Mouse (Mus musculus) cerebellum, adult 9-11 months (tissue): ENCODE measurements around the gene Sowaha.

ENCODE experiments used
- DNase-seq: peaks from one replicate; pipeline ENCODE4 v3.0.0; 2022

Sowaha gene

DNA sequence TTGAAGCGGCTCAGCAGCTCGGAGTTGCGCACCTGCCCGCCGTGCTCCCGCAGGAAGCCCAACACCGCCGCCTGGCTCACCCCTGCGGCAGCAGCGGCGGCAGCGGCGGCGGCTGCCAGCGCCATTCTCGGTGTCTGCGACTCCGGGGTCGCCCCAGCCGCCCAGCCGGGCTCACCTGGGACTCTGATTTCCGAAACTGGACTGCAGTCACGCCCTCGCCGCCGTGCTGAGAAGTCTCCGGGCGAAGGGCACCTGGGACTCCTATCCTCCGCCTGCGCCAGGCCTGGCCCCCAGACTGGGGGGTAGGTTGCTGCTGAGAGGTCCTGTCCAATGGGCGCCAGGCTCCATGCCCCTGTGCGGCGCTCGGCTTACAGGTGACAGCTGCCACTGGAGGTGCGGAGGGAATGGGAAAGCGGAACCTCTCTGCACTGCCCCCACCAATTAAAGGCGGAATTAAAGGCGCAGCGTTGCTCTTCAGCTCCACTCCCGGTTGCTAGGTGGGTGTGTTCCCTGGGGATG, at the start of gene Sowaha, which contains the start of gene Gm9945:
TSS of gene Sowaha (minus strand) at position 492 of the 519 bp plus-strand sequence.
TSS of gene Gm9945 (plus strand) at position 384 of the 519 bp plus-strand sequence.
- peak; percentile 90 for DNase-seq

DNA sequence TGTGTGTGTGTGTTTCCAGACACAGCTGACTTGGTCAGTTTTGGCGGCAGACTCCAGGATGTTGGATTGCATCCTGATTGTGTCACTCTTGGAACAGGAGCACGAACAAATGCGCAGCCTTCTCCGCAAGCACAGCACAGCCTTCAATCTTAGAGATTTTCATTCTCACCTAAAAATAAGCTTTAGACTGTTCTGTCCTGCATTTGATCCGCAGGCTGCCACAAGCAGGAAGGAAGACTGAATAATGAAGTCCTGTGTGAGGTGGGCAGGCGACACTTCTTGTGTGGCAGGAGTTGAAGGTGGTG, 49.1 kb upstream of the Sowaha start:
- DNase-seq: peak; percentile 91

DNA sequence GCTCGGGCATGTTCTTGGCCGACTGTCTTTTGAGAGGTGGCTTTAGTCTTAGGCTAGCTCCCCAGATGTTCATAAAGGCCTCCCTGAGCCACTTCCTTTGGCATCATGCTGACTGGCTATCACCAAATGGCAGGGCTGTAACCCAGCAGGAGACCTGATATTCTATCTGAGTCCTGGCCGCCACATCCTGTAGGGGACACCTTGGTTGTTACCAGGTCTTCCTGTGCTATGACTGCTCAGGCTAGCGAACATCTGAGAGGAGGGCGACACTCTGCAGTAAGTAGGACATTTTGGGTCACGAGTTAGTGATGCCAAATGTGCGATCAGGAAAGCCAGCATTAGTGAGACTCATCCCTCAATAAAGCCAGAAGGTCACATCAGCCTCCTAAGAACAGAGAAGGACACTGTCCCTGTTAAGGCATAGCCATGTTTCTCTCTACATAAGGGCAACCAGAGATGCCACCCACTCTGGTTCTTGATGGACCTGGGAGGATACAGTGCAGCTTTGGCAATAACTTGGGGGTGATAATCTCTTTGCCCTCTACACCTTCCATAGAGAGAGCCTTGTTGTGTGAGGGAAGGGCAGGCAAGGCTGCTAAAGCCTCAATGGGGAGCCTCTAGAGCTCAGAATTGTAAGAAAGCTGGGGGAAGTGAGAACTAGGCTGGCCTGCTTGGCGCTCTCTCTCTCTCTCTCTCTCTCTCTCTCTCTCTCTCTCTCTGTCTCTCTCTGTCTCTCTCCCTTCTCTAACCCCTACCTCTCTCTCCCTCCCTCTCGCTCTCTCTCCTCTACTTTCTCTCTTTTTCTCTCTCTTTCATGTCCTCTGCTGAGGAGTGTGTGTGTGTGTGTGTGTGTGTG, 48.6 kb upstream of the Sowaha start:
- DNase-seq: peak; percentile 72

DNA sequence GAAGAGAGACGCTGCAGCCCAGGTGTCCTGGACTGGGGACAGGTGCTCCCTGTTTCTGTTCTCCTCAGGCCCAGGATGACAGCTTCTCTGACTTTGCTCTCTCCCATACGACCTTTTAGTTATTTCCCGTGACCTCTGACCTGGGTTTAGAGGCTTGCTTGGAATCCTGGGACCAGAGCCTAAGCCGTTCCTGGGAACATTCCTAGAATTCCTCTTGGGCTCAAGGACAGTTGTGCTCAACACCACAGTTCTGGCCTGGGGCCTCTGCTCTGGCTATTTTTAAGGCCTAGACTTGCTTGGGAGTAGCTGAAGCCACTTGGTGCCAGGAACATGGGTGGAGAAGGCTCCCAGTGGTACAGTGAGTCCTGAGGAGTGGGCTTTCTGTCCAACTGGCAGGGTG, 45.4 kb upstream of the Sowaha start:
- DNase-seq: peak; percentile 61

DNA sequence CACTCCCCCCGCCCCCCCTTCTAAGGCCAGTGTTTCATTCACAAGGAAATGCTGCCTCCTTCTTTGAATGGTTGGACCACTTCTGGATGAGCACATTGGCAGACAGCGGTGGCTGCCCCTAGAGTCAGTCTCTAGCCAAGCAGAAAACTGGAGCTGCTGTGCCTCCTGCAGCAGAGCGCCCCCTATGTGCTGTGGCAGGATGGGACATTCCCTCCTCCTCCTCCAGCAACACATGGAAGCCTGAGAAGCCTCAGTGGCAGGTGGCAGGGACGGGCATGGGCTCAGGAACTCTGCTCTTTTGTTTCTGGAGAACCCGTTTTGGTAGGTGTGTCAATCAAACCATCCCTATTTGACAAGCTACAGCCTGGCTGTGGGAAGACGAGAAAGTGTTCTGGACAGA, 44.8 kb upstream of the Sowaha start:
- DNase-seq: peak; percentile 67

DNA sequence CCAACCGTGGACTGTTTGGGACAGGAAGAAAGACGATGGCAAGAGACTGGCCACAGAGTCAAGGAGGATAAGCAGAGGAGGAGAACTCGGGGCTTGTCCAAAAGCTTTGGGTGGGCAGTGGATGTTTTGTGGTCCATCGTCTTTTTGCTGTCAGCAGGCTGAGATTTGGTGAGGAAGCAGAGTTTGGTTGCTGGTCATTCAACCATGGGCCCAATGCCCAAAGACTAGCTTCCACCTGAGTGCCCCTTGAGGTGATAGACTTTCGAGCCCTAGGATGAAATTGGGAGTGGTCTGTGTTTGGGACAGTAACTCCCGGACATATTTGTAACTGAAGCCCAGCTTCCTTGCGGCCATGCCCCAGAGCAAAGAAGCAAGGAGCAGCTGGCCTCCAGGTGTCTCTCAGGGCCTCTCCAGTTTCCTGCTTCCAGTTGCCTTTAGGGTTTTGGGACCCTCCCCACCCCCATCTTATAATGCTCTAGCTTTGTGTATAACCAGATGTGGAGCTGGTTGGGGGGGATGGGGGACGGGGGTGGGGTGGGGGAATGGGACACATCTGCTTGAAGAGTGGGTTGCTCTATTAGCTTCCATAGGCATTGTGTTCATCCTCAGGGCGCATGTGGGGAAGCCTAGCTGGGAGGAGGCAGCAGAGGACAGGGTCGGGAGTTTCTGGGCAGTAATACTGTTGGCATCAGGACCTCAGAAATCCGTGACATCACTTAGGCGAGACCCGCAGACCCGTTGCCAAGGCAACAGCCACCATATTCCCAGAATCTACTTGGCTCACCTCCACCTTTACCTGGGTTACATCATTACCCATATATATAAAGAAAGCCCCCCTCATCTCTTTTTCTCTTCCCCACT, 43.7 kb upstream of the Sowaha start:
- peak; percentile 75 for DNase-seq

DNA sequence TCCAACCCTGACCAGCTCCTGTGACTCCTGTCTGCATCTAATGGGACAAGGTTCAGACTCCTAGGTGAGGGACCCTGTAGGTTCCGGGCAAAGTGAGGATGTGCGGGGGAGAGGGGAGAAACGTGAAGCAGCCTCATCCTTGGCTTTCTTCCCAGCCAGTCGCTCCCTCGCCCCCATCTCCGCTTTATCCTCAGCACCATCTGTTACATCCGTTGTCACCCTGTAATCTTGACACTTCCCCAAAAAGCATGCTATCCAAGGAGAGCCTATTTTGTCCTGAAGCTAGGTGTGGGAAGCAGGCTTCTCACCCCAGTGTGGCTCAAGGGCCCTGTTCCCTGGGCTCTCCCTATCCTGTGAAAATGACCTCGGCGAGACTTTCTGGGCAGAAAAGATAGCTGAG, 42.9 kb upstream of the Sowaha start:
- peak; percentile 94 for DNase-seq

DNA sequence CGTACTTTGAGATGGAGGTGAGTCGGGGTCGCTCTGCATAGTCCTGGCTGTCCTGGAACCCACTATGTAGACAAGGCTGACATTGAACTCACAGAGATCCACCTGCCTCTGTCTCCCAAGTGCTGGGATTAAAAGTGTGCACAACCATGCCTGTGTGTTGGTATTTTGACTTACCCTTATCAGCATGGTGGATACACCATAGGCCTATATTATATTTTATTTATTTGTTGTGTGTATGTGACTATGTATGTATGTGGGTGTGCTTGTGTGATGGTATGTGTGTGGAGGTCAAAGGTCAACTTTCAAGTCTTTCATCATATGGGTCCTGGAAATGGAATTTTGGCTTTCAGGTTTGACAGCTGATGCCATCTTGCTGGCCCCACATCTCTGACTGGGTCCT, 42.3 kb upstream of the Sowaha start:
- no peak for DNase-seq

DNA sequence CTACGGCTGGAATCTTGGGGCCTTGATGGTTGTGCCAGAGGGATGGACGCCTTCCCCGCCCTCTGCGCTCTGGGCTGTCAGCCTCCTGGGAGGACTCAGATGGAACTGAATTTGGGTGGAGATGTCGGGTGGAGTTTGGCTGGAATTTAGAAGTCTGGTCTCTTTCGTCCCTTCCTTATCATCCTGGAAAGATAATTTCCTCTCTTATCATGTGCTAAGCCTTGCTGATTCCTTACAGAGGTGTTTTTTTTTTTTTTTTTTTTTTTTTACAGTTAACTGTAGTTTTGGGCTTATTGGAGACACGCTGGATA, 41.7 kb upstream of the Sowaha start:
- no peak for DNase-seq

DNA sequence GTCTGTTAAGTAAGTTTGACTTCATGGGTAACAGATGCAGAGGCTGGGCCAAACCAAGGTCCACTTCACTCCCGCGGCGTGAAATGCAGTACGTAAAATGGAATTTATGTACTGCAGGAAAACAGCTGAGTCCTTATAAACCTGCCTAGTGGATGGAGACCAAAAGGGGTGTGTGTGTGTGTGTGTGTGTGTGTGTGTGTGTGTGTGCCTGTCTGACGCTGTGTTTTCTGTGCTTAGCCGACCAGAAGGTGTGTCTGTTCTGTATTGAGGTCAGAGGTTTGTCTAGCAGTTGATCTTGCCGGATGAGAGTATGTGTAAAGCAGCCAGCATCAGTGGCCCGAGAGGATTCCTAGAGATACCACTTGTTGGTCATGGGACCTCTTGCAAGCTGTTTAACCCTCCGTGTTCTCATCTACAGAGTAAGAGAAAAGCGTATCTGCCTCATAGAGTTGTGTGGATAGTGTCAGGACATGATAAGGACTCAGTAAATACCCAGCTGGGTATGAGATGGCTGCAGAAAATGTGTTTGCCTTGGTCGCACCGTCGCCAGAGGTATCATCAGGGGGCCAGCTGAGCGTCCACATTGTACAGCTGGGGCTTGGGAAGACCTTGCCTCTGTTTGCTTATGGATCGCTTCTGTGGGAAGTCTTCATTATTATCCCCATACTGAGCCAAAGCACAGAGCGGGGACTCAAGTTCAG, 41.2 kb upstream of the Sowaha start:
- DNase-seq: peak; percentile 73

DNA sequence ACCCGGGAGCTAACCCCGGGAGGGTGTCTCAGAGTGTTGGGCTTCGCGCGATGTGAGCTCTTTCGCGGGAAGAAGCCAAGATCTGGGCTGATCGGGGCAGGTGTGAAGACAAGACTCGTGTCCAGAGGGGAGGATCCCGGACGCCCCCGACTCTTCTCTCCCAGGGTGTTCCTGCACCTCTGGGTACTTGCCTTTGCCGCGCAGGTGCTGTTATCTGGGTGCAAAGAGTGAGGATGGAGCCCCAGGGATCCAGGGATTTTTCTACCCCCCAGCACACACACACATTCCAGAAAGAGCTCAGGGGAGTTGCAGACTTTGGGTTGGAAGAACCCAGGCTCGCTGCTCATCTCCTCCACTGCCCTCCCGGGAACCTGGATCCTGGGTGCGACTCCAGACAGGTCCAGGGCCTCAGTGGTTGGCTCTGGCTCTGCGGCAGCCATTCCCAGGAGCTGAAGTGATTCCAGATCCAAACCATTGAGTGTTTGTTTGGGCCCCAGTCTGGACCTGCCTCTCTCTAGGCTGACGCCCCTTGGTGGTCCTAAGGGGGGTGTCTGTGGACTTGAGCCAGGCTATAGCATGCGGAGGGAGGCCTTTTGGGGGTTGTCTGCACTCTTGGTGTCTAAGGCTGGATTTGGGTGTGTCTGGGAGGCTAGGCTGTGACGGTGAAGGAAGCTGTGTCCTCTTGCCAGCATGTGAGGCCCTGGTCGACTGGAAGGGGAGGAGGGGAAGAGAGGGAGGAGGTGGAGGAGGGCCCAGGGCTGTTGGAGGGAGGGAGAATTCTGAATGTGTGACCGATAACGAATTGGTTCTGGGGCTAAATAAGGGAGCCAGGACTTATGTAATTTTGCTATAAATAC, 40.3 kb upstream of the Sowaha start:
- DNase-seq: peak; percentile 90

DNA sequence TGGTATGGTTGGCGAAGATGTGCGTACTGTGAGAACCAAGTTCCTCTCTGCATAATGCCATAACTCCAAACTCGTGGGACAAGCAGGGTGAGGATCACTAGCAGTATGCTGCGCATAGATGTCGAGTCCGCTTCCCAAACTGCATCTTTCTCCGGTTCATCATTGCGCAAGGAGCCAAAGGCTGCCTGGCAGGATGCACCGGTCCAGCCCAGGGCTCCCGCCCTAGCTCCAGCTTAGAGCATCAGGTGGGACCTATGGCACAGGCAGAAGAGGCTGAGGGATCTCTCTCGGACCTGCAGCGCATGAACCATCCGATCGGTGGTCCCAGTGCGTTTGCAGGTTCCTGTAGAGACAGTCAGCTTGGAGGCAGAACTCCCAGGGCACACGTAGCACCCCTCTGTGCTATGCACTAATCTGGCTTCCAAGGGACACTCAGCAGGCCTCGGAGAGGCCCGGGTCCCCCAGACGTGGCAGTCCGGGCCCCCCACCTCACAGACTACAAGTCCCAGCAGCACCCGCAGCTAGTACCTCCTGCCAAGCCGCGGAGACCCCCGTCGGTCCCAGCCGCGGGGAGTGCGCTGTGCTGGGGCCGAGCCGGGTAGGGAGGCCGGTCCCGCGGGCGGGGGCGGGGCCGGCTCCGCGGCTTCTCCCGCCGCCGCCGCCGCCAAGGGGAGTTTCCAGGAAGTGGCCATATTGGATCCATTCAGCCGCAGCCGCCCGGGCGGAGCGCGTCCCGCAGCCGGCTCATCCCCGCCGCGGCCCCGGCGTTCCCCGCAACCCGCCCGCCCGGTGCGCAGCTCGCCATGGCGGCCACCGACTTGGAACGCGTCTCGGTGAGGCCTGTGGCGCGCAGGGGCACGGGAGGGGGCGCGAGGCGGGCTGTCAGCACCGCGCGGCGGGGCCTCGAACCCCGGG, 39.4 kb upstream of the Sowaha start, which contains the start of gene Sept8:
TSS of gene Sept8 (plus strand) at position 51 of the 915 bp plus-strand sequence.
- DNase-seq: peak; percentile 85

DNA sequence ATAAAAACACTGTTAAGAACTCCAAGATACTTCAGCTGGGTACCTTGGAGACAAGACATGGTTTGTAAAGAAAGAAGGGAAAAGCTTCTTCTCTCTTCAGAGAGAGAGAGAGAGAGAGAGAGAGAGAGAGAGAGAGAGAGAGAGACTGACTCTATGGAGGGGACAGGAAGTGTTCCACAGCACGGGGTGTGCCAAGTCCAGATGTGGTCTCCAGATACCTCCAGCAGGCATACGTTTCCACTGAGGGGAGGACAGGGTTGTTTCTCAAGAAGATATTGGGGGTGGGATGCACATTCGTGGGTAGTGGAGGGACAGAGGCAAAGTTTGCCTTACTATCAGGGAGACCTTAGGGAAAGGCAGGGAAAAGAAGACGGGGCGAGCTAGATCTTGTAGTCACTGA, 38.7 kb upstream of the Sowaha start:
- DNase-seq: no peak

DNA sequence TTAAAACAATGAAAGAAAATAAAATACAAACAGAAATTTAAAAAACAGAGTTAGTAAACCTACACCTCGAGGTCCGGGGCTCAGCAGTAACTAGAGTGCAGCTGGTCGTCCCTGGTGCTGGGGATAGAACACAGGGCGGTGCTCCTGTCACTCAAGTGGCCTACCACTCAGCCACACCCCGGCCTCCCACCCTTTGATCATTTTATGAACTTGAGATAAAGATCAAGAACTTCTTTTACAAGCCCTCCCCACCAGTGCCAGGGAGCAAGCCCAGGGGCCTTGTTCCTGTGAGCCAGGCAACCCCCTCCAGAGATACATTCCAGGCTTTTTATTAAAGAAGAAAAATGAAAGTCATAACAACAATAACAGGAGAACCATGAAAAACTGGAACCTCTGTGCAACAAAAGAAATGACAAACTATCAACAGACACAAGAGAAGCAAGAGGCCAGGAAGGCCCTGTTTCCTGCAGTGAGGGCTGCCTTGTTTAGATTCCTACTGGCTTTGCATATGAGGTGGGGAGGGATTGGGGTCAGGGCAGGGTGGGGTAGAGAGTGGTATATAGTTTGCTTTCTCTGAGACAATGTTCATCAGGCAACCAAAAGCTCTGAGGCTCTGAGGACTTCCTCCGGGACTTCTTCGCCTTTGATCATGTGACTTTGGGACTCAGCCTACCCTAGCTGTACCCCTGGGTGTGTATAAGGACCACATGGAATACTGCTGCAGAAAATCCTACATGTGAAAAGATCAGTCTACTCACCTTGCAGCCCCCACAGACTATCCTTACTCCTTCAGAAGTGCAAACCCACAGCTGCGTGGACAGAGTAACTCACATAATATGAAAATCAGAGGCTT, 36.9 kb upstream of the Sowaha start:
- DNase-seq: no peak

DNA sequence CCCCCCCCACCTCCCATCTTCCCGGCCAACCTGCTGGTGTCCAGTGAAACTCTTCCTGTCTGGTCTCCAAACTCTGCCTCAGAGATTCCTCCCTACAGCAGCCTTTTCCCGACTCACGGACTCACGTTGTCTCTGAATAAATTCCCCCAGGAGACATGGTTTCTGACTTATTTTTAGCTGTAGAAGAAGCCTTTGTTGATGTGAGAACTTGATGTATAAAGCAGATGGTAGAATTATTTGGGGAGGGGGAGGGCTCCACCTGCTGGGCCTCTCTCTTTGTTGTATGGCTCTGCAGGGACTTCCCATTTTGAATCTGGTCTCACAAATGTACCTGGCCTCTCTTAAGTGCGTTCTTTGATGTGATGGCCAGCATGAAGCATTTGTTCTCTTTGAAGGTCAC, 30.3 kb upstream of the Sowaha start:
- DNase-seq: no peak

DNA sequence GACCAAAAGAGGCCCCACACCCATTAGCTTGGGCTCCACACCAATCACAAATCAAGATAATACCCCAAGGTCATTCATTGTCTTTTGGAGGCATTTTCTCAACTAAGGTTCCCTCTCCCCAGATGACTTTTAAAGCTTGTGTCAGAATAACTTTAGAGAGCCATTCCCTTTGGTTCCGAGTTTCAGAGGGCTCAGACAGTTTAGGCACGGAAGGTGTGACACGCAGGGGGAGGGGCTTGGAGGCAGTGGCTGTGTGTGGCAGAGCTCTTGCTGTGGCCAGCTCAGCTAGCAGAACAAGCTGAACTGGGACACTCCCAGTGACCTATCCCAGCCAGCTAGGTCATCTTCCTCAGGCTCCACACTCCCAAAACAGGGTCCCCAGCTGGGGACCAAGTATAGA, 28.5 kb upstream of the Sowaha start:
- no peak for DNase-seq

DNA sequence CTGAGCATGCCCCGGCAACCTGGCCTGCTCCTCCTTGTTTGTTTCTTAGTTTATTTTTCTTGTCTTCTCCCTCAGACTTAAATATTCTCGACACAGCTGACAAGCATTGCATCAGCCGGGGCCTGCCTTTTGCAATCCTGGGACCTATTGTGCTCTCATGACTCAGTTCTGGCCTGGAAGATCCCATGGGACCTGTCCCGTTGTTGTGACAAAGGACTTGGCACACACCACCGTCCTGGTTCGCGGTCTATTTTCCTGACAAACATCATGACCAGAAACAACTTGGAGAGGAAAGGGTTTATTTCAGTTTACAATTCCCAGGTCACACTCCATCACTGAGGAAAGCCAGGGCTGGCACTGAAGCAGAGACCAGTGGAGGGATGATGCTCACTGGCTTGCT, 28.1 kb upstream of the Sowaha start:
- no peak for DNase-seq

DNA sequence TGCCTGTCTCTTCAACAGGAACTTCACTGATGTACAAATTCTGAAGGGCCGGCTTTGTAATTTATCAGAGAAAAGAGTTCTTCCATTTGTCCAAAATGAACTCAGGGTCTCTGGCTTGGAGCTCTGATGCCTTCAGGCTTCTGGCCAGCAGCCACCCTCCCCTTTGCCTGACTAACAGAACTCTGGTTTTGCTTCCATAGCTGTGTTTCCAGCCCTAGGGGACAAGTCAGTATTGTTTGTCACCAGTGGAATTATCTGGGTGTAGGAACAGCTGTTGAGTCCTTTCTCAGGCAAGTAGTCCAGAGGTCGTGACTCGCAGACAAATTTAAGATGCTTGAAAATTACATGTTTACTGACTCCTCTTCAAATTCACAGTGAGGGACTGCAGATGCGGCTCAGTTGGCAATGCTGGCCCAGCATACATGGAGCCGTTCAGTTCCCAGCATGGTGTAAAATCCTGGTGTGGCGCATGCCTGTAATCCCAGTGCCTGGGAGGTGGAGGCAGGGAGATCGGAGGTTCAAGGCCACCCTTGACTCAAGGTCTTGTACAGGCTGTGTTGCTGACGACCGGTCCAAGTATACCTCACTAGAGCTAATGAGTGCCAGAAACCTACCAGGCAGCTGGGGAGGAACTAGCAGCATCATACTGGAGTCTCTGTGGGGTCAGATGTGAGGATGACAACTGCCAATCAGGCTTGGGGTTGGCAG, 27.2 kb upstream of the Sowaha start:
- DNase-seq: no peak

DNA sequence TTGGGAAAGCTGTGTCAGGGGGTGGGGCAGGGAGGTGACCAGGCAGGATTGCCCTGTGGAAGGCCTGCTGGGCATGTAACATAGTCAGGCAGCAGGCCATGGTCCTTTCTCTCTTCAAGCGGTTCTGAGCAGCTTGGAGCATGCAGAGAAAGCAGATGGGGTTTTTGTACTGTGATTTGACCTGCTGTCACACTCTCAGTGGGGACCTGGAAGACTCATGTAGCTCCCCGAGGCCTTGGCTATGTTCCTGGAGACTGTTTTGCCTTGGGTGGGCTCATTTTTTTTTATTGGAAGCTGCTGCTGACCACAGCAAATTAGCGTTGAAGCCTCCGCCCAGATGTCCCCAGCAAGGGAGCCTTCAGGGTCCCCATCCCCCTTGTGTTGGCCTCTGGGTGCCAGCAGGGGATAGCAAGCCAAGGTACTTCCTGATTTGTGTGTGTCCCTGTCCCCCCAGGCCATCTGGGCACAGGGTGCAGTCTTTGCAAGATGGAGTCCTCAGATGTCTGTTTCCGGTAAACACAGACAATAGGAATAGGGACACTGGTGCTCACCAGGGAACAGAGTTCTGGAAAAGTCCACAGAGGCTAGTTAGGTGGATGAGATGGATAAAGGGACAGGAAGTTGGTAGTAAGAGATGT, 25.1 kb upstream of the Sowaha start:
- DNase-seq: peak; percentile 99
